Mouse (Mus musculus): Measurements from ENCODE around the gene Golph3. TPM values are rescaled to one million over a fixed set of nuclear protein-coding genes. Genes with fewer than 3 reads are reported as not detected.

The Golph3 gene
- 10 to 100 TPM; 62.9 to 67.9 TPM for total RNA-seq (2021)

DNA sequence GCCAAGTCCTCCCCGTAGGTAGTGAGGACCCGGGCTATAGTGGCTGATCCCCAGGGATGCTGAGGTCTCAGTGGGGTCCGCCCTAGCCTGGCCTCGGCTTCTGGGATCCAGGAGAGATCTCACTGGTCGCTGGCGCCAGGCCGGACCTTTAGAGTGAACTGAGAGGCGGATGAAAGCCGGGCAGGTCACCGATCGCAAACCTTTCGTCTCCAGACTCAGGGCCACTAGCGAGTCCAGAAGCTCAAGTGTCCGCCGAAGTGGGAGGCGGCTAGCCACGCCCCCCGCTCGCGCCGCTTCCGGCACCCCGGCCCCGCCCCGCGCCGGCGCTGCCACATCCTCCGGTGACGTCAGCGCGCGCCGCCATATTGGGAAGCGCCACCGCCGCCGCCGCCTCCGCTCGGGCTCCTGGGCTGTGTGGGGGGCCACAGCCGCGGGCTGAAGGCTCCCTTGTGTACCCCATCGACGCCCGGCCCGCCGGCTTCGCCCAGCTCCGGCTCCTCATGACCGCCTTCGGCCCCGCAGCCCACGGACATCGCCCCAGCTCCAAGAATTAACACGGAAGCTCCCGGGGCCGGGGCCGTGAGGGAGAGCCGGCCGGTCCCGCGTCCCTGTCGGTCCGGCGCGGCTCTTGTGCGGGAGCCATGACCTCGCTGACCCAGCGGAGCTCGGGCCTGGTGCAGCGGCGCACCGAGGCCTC is at the start of gene Golph3:
Golph3 (plus strand) TSS at position 360 of the 697 bp plus-strand sequence.
- intact Hi-C loops (cut with DNase I): loop anchor here (5.0 kb wide), 1 partner anchor 46 kb away; no protein-coding TSS in a partner anchor
- peak; percentile 96 for DNase-seq

DNA sequence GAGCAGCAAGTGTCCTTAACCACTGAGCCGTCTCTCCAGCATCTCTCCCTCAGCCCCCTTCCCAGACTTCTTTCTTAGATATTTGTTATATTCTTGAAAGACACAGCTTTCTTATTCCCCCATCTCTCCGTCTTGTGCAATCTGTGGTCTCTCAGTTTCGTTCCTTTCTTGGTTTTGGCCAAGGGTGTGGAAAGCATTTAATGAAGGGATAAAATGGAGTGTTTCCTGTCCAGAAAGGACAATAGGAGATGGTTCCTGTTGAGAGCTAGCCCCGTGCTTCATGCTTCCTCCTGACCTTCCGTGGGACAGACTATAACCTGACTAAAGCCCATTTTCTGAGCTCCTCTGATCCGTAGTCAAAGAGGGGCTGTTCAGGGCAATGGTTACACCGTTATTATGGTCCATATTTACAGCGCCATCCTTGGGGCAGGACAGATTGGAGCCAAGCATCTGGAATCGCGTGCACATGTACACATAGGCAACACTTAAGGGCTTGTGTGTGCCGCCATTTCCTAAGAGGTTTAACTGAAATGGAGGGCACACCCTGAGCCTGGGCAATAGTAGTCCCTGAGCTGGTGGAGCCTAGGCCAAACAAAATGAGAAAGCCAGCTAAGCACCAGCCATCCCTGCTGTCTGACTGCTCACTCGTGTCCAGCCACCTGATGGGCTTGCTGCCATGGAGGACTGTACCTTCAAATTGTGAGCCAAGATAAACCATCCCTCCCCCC is 47.8 kb upstream of the Golph3 start:
- intact Hi-C loops (cut with DNase I): loop anchor here (10.0 kb wide), 1 partner anchor 301 kb away; no protein-coding TSS in a partner anchor
- DNase-seq: no peak

DNA sequence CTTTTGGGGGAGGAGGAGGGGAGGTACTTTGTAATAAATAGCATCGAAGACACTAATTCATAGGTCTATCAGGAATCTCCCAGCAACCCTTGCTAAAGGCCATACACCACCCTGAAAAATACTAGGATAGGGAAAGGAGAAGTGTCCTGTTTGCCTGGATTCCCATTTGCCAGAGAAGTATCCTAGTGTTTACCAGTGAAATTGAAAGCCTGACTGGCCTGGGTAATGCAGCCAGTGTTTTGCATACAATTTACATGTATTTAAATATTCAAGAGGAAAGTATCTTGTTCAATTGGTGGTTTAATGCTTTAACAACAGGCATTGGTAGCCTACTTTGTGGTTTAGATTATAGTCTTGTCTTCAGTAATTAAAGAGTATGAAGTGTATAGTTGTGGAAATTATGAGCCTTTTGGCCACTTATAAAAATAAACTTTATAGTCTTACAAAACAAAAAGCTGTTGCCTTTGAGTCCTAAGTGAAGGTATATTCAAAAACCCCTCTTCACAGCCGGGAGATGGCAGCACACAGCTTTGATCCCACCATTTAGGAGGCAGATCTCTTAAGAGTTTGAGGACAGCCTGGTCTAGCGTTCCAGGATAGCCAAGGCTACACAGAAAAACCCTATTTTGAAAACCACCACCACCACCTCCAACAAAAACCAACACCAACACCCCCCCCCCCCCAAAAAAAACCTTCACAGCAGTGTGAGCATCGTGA is 47.0 kb upstream of the Golph3 start:
- intact Hi-C loops (cut with DNase I): loop anchor here (10.0 kb wide), 1 partner anchor 301 kb away; no protein-coding TSS in a partner anchor
- DNase-seq: no peak

DNA sequence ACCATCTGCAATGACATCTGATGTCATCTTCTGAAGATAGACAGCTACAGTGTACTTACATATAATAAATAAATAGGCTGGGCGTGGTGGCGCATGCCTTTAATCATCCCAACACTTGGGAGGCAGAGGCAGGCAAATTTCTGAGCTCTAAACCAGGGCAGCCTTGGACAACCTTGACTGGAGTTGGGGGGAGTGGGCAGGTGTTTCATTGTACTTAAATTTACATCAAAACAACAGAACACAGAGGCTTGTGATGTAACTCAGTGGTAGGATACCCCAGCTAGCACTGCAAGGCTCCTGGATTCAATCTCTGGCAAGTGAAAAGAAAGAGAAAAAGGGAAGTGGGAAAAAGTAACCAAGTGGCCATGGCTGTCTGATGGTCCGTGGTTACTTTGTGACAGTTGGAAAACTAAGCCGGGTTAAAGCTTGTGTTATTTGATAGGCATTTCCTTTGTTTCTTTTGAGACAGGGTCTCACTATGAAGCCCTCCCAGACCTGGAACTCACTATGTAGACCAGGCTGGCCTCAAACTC is 46.1 kb upstream of the Golph3 start:
- DNase-seq: no peak
- intact Hi-C loops (cut with DNase I): loop anchor here (10.0 kb wide), 1 partner anchor 300 kb away; no protein-coding TSS in a partner anchor

DNA sequence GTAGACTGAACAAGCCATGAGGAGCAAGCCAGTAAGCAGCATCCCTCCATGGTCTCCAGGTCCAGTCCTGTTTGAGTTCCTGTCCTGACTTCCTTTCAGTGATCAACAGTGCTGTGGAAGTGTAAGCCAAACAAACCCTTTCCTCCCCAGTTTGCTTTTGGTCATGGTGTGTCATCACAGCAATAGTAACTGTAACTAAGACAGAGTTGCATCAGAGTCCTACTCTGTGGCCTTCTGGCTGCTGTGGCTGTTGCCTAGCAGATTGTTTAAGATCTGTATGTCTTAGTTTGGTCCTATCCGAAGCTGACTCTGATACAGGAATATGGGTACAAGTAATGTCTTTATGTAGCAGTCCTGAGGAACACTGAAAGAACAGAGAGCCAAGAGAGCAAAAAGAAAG is 41.4 kb upstream of the Golph3 start:
- no peak for DNase-seq
- intact Hi-C loops (cut with DNase I): loop anchor here (10.0 kb wide), 1 partner anchor 295 kb away; no protein-coding TSS in a partner anchor

DNA sequence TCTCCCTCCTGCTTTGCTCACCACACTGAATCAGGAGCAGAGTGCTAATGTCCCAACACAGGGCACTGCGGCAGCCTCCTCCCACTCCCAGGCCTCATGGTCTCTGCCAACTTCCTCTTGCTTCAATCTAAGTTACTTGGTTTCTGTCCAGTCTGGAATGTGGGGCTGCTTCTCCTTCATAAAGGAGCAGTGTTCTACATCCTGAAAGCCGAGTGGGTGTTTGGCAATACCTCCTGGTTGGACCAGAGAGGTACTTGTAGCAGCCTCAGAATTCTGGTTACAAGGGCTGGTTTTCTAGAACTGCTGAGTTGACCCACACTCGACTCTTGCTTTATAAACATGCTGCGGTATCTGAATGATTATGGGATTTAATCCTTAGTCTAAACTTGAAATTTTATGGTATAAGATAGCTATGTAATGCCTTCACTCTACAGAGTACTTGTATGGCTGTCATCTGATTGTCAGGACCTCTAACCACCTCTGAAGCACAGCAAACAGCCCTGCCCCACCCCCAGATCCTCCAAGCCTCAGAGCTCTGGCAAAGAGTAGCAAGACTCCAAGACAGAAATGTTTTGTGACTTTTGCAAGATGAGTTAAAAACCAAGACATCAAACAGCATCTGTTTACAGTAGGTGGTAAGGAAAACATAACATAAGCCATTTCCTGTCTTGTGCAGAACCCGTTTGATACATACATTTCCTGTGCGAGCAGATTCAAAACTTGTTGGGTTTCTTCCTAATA is 36.3 kb upstream of the Golph3 start:
- peak; percentile 5 for DNase-seq
- intact Hi-C loops (cut with DNase I): no loop called here

DNA sequence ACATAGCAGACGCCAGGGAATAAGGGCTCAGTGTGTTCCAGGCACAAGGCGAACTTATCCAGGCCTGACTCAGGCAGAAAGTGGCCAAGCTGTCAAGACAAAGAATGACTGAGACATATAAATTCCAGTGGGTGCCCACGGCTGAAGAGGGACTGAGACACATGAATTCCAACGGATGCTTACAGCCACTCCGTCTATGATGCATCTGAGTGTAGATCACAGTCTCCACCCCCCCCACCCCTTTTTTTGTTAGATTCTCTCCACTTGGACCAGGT is 35.8 kb upstream of the Golph3 start:
- no peak for DNase-seq
- intact Hi-C loops (cut with DNase I): no loop called here

DNA sequence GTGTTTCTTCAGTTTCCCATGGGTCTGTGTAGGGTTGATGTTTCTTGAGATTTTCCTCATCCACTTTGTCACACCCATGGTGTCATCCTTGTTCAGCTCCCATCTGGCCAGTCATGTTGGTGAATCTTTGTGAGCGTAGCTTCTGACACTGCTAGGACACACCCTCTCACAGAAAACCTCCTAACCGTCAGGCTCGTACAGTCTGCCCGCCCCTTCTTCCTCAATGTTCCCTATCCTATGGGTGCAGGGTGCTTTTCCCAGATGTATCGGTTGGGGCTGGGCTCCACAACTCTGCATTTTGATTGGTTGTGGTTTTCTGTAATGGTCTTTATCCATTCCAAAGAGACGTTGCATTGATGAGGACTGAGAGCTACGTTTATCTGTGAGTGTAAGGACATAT is 30.9 kb upstream of the Golph3 start:
- intact Hi-C loops (cut with DNase I): no loop called here
- no peak for DNase-seq

DNA sequence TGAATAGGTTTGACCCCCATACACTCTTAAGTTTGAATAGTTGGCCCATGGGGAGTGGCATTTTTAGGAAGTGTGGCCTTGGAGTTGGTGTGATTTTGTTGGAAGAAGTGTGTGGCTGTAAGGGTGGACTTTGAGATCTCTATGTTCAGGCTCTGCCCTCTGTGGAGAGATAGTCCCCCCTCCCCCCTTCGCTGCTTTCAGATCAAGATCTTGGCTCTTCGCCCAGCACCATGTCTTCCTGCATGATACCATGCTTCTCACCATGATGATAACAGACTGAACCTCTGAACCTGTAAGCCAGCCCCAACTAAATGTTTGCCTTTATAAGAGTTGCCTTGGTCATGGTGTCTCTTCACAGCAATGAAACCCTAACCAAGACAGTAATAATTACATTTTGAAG is 29.5 kb upstream of the Golph3 start:
- intact Hi-C loops (cut with DNase I): no loop called here
- DNase-seq: no peak

DNA sequence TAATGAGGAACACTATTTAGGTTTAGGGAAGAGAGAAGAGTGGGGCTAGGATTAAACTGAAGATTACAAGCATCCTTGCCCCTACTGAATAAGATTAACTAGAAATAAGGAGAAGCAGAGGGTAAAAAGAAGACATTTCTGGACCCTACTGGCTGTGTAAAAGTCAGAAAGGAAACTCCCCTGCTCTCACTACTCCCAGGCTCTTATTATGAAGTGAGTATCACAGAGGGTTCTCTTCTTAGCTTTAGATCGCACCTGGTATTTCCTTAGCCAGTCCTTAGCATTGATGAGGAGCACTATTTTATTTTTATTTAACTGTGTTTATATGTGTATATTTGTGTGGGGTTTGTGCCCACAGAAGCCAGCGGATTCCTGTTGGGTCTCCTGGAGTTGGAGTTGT is 25.0 kb upstream of the Golph3 start:
- intact Hi-C loops (cut with DNase I): no loop called here
- no peak for DNase-seq

DNA sequence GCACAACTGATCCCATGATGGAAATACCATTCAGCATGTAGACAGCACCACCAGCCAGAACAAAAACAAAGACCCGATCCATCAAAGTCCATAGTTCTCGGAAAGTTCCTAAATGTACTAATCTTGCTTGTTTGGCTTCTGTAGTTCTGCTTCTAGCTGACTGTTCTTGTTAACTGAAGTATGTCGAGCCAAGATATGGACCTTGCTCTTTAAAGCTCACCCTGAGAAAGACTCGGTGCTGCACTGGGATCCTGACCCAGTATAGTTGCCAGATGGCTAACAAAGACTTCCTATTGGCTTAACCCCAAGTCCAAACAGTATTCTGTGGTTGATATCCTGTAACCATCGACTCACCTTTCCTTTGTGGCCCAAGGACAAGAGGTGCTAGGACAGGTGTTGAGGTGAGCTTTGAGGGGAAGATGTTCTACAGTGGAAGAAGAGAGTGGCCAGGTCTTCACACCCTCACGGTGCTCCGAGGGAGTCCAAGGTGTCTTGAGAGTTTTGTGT is 23.0 kb upstream of the Golph3 start:
- intact Hi-C loops (cut with DNase I): no loop called here

DNA sequence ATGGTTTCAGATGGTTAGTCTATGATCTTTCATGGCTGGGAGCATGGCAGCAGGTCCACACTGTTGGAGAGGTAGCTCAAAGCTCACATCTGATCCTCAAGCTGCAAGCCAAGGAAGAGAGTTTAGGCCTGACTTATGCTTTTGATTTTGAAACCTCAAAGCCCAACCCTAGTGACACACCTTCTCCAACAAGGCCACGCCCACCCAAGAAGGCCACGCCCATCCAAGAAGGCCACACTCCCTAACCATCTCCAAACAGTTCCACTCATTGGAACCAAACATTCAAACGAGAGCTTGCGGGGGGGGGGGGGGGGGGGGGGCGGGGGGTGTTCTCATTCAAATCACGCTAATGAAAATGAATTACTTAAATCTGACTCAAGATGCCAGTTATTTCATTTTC is 19.5 kb upstream of the Golph3 start:
- no peak for DNase-seq
- intact Hi-C loops (cut with DNase I): no loop called here

More for the DNA sequence above, 23.0 kb upstream of the Golph3 start:
- DNase-seq: no peak

DNA sequence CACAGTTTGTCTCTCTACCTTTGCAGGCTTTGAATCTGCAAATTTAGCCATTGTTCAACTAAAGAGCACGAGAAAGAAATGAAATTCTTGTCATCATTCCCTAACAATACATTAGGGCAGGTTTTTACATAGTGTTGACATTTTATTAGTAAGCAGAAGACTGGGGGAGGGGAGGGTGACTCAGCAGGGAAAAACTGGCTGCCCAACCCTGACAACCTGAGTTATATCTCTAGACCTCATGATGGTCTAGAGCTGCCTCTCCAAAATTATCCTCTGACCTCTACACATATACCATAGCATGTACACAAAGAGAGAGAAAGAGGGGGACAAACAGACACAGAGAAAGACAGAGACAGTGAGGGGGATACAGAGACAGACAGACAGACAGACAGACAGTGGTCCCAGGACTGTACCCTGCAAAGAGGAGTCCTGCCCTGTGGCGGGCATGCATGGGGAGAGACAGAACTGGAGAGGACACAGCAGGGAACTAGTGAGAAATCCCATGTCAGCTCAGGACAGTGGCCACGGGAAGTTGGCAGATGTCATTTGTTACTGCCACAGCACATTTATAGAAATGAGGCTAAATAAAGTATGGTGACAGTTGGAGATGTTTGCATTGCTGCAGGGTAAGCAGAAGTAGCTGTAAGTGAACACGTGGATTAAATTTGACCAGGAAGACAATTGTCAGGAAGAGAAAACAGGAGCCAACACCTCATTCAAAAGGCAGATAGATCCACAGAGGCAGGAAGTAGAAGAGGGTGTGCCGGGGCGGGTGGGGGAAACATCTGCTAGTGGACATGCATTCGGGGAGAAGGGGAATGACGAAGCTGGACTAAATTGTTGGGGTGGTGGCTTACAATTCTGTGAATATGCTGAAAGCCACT is 14.8 kb upstream of the Golph3 start:
- intact Hi-C loops (cut with DNase I): no loop called here

DNA sequence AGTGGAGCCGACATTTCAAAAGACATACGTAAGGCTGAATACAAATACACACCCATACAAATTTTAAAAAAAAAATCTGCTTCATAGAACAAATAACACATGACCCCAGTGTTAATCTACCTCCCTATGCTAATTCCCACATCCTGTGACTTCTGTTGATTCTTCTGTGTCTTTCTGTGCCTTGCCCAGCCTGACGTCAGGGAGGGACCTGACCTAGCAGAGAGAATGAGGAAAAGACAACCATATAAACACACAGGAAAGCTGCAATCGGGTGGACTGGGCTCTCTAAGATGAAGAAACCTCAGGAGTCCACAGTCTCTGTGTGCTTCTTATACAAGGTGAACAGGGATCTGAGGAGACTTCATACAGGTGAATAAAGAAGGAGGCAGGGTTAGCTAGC is 14.1 kb upstream of the Golph3 start:
- intact Hi-C loops (cut with DNase I): no loop called here
- no peak for DNase-seq

More for the DNA sequence above, 14.8 kb upstream of the Golph3 start:
- DNase-seq: no peak

DNA sequence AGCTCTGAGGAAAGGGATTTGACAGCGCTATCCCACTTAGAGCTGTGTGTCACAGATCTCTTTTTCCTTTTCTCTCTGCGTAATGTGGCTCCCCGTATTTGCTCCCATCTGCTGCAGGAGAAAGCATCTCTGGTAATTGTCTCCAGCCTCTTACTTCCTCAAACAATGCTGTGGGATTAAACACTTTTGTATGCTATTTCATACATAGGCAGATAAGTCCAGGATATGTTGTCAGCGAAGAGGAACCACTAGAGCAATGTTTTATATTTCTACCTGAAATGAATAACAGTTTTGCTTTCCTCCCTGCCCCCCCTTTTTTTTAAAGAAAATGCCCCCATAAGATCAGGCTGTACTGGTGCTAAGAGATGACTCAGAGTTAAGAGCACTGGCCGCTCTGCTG is 12.7 kb upstream of the Golph3 start:
- DNase-seq: no peak
- intact Hi-C loops (cut with DNase I): no loop called here

DNA sequence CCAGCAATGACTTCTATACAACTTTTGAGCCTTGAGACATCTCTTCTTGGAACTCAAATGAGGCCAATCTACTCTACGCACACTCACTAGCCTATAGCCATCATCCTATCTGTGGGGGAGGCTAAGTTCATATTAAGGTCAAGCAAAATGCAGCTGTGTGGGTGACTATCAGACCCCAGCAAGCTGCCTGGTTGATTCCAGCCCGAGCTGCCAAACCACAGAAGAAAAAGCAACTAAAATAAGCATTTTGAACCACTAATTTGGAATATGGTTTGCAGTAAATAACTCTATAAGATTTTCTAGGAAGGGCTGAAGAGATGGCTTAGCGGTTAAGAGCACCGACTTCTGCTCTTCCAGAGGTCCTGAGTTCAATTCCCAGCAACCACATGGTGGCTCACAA is 10.6 kb upstream of the Golph3 start:
- intact Hi-C loops (cut with DNase I): no loop called here
- DNase-seq: no peak

DNA sequence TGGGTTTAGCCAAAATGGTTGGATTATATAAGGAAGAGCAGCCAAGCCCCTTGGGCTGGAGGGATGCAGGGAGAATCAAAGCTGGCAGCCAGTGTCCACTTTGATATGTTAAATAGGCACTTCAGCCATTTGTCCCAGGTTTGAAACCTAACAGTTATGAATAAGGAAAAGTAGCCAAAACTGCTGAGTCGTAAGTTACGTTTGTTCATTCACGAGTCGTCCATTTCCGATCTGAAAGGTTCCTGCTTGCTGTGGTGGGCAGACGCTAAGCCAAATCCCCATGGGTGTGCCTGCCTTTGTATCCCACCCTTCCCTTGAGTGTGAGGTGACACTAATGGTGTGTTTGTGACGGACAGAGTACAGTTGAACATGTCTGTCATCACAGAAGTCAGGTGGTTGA is 9.8 kb upstream of the Golph3 start:
- no peak for DNase-seq
- intact Hi-C loops (cut with DNase I): no loop called here

DNA sequence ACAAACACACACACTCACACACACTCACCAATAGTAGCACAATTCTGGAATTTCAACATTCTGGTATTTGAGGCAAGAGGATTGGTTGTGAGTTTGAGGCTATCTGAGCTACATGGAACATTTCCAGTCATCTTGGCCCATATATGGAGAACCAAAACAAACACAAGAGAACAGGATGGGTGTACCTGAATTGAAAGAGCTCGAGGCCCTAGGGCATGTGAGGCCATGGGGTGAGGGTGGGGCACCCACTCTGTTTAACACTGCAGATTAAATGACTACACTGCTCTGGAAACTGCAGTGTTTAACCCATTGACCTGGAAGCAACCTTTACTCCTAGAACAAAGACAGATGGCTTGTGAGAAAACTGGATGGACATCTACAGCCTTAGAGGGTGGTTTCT is 8.0 kb upstream of the Golph3 start:
- DNase-seq: no peak
- intact Hi-C loops (cut with DNase I): no loop called here

DNA sequence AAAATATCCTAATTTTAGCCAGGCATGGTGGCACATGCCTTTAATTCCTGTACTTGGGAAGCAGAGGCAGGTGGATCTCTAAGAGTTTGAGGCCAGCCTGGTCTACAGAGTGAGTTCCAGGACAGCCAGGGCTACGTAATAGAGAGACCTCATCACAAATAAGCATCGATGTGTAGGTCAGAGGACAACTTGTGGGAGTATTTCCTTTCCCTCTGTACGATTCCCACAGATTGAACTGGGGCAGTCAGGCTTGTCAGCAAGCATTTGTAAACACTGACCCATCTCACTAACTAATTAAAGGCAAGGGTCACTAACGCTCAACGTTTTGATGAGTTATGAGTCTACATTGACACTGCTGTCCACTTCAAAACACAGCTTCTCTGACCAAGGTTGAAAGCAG is 6.7 kb upstream of the Golph3 start:
- intact Hi-C loops (cut with DNase I): no loop called here
- DNase-seq: no peak

DNA sequence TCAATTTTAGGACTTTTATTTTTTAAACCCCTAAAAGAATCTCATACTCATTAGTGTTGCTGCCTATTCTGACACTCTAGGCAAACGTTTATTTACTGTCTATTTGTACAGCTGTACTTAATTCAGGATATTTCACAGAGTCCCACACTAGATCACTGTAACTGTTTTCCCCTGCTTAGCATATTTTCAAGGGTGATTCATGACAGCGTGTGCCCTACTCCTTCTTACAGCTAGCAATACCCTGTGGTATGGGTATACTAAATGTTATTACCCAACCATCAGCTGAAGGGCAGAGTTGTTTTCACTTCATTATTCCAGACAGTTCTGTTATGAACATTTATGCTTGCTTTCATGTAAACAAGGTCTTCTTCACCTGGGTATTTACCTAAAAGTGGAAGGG is 5.3 kb upstream of the Golph3 start:
- intact Hi-C loops (cut with DNase I): no loop called here

More for the DNA sequence above, 5.3 kb upstream of the Golph3 start:
- DNase-seq: no peak
